Mouse (Mus musculus) midbrain, postnatal 0 days (tissue): ENCODE results near the gene Tha1. TPM values are rescaled to one million over a fixed set of nuclear protein-coding genes. Genes with fewer than 3 reads are reported as not detected.

Source experiments
- ATAC-seq: fragments of 200-750 bp; cut with Nextera tagmentation; 2 replicates; pipeline ENCODE4 v1.8.0; 2017; ENCODE audit warnings: moderate number of reproducible peaks, mild to moderate bottlenecking, moderate TSS enrichment, moderate library complexity; ENCODE audit not compliant: low FRiP score
- DNase-seq: peaks from one replicate; pipeline ENCODE4 v3.0.0-alpha.2; 2015; ENCODE audit warnings: low spot score
- H3K27ac ChIP-seq: fragments of 300-500 bp; sonication (generic); 2 replicates; pipeline ENCODE4 v1.5.1; 2014; ENCODE audit warnings: low read depth, mild to moderate bottlenecking, low read length, mixed read lengths
- H3K27me3 ChIP-seq: fragments of 300-500 bp; sonication (generic); 2 replicates; pipeline ENCODE4 v1.6.1; 2014; ENCODE audit warnings: low read length, control low read depth, mixed read lengths; ENCODE audit not compliant: insufficient read depth
- H3K36me3 ChIP-seq: fragments of 300-500 bp; sonication (generic); 2 replicates; pipeline ENCODE4 v1.6.1; 2014; ENCODE audit warnings: low read length, control low read depth, mixed read lengths; ENCODE audit not compliant: insufficient read depth
- H3K4me1 ChIP-seq: fragments of 300-500 bp; sonication (generic); 2 replicates; pipeline ENCODE4 v1.6.1; 2014; ENCODE audit warnings: mild to moderate bottlenecking, control low read depth, antibody characterized with exemption, low read length, mixed read lengths; ENCODE audit not compliant: insufficient read depth
- H3K4me2 ChIP-seq: fragments of 300-500 bp; sonication (generic); 2 replicates; pipeline ENCODE4 v1.6.1; 2014; ENCODE audit warnings: low read depth, mild to moderate bottlenecking, low read length, mixed read lengths; ENCODE audit not compliant: poor library complexity, severe bottlenecking
- H3K4me3 ChIP-seq: fragments of 300-500 bp; sonication (generic); 2 replicates; pipeline ENCODE4 v1.5.1; 2014; ENCODE audit warnings: low read depth, mild to moderate bottlenecking, low read length, moderate library complexity
- H3K9ac ChIP-seq: fragments of 300-500 bp; sonication (generic); replicated peaks from 2 replicates; pipeline ENCODE4 v1.6.1; 2014; ENCODE audit warnings: mild to moderate bottlenecking, low read length, moderate library complexity, mixed read lengths; ENCODE audit not compliant: poor library complexity, severe bottlenecking
- H3K9me3 ChIP-seq: fragments of 300-500 bp; sonication (generic); 2 replicates; pipeline ENCODE4 v1.6.1; 2016; ENCODE audit warnings: low read length, control low read depth
- CTCF ChIP-seq: IDR thresholded peaks from 2 replicates; pipeline ENCODE4 v1.5.1; 2016; ENCODE audit warnings: antibody characterized with exemption, mild to moderate bottlenecking
- WGBS: fragments of 180-500 bp; shearing (Covaris S2); extraction: QIAGEN DNeasy Blood & Tissue Kit; methylation state at CpG from one replicate; pipeline ENCODE4 v1.1.7; 2014; 5-methylcytosine and 5-hydroxymethylcytosine counted together
- polyA plus RNA-seq: library from polyadenylated mRNA; unstranded; fragments of >200 nt; fragmentation: Nextera tagmentation; extraction: Ambion mirVana; gene quantifications from 2 replicates; pipeline ENCODE4 v1.2.1, GENCODE M21; 2015
- total RNA-seq: library from RNA; depleted of rRNA; stranded (reverse); fragments of >200 nt; gene quantifications from 2 replicates; pipeline ENCODE4 v1.2.3, GENCODE M21; 2014

The Tha1 gene
- total and polyA plus RNA-seq, 2 experiments from 2014 or later = 3.0 to 3.8 TPM

GRCm38 (mm10) chr11:117858392-117858791 lies 14.9 kb downstream of the Tha1 start:
- Histone ChIP-seq H3K4me1 (no peaks in the 10 kb centered on the region), H3K27ac (no peak overlapping the region), H3K4me3 (no peak overlapping the region), H3K9me3 (no peaks in the 10 kb centered on the region), H3K4me2 (no peak overlapping the region), H3K9ac (no peak overlapping the region), H3K27me3 (peaks cover 18% of the 10 kb centered on the region), H3K36me3 (no peaks in the 10 kb centered on the region)
- DNase-seq = no peak
- no peak for ATAC-seq
- TF ChIP-seq CTCF = no peak
- WGBS = 56% methylated on average over 3 of the region's 3 CpGs

- no peak for DNase-seq
- H3K4me3 ChIP-seq = no peak overlapping the region
- no peak overlapping the region for H3K4me2 ChIP-seq
- ATAC-seq = no peak
- H3K9ac ChIP-seq = no peak overlapping the region
- H3K27me3 ChIP-seq = peaks cover 18% of the 10 kb centered on the region
- H3K36me3 ChIP-seq = no peaks in the 10 kb centered on the region
- H3K4me1 ChIP-seq = no peaks in the 10 kb centered on the region
- no peaks in the 10 kb centered on the region for H3K9me3 ChIP-seq
- TF ChIP-seq CTCF = no peak
- no peak overlapping the region for H3K27ac ChIP-seq
- 95% methylated on average over 10 of the region's 10 CpGs for WGBS
Measured at GRCm38 (mm10) chr11:117857462-117857861, 15.8 kb downstream of the Tha1 start.

- DNase-seq (no peak), ATAC-seq (no peak)
- Histone ChIP-seq H3K27me3 (peaks cover 12% of the 10 kb centered on the region), H3K9ac (no peak overlapping the region), H3K27ac (no peak overlapping the region), H3K36me3 (no peaks in the 10 kb centered on the region), H3K4me1 (no peaks in the 10 kb centered on the region), H3K9me3 (no peaks in the 10 kb centered on the region), H3K4me2 (no peak overlapping the region), H3K4me3 (no peak overlapping the region)
- WGBS = 86% methylated on average over 1 of the region's 1 CpGs
- TF ChIP-seq CTCF = no peak
Measured at GRCm38 (mm10) chr11:117855975-117856374, 17.3 kb downstream of the Tha1 start.

DNA sequence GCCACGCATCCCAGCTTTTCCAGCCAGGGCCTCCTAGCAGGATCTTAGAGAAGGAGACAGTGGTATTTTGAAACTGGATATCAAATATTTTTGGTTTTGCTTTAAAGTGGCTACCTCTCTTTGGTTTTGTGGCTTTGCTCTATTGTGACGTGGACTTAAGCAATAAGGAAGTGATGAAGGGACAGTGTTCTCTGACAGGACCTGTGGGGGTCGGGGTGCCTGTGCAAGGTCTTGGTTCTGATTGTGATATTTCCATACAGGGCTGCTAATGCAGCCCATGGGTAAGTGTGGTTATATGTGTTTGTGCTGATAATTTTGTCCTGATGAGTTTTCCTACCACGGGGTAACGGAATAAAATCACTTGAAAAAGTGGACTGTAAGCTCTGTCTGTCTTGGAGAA lies 17.9 kb downstream of the Tha1 start:
- 96% methylated on average over 5 of the region's 5 CpGs for WGBS
- H3K9ac ChIP-seq = no peak overlapping the region
- no peaks in the 10 kb centered on the region for H3K9me3 ChIP-seq
- H3K27ac ChIP-seq = no peak overlapping the region
- no peaks in the 10 kb centered on the region for H3K36me3 ChIP-seq
- no peaks in the 10 kb centered on the region for H3K4me1 ChIP-seq
- TF ChIP-seq CTCF = no peak
- ATAC-seq = no peak
- H3K4me3 ChIP-seq = no peak overlapping the region
- no peak overlapping the region for H3K4me2 ChIP-seq
- H3K27me3 ChIP-seq = peaks cover 6% of the 10 kb centered on the region; the same call in 1 of the 2 replicates
- no peak for DNase-seq

DNA sequence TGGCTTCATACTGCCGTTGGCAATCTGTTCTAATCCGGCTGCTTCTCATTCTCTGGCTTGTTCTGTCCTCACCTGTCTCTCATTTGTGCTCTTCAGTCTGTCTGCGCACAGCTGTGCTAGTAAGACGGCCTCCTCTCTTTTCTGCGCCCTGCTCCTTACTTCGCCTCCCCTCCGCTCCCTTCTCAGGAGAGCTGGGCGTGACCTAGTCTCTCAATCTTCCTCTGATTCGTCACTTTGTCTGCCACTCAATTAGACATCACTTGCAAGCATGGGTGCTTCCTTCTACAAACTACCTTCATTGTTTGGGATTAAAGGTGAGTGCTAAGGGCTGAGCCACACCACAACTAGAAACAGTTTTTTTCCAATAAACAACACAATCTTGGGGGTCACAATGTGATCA lies 19.0 kb downstream of the Tha1 start:
- Histone ChIP-seq H3K9me3 (no peaks in the 10 kb centered on the region), H3K27ac (no peak overlapping the region), H3K4me1 (peaks cover 4% of the 10 kb centered on the region), H3K4me2 (no peak overlapping the region), H3K4me3 (no peak overlapping the region), H3K27me3 (no peaks in the 10 kb centered on the region), H3K36me3 (no peaks in the 10 kb centered on the region), H3K9ac (no peak overlapping the region)
- DNase-seq (no peak), ATAC-seq (no peak)
- WGBS = 96% methylated on average over 9 of the region's 9 CpGs
- TF ChIP-seq CTCF = no peak

GRCm38 (mm10) chr11:117852875-117853274 lies 20.4 kb downstream of the Tha1 start:
- no peak for ATAC-seq
- 91% methylated on average over 3 of the region's 3 CpGs for WGBS
- no peak overlapping the region for H3K4me2 ChIP-seq
- H3K36me3 ChIP-seq = no peaks in the 10 kb centered on the region
- H3K9ac ChIP-seq = no peak overlapping the region
- no peak for DNase-seq
- H3K27me3 ChIP-seq = no peaks in the 10 kb centered on the region
- H3K9me3 ChIP-seq = no peaks in the 10 kb centered on the region
- peaks cover 5% of the 10 kb centered on the region for H3K4me1 ChIP-seq
- H3K4me3 ChIP-seq = no peak overlapping the region
- TF ChIP-seq CTCF = no peak
- no peak overlapping the region for H3K27ac ChIP-seq
